ENCODE assay signal across 24 mouse cellular contexts in the genomic region with DNA sequence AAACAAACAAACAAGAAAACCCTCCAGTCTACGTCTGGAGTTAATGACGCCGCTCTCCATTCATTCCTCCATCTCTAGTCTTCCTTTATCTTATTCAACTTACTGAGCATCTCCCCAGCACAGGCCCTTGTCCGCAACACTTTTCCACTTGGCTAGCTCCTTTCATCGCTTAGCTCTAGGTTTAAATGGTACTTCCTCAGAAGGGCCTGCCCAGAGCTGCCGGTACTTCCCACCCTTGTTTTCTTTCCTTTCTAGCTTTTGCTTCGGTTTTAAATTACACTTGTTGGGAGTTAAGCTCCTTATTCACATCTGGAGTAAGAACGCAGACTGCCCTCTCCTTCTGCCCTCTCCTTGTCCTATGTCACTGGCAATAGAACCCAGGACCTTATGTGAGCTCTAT. TPM values are rescaled to one million over a fixed set of nuclear protein-coding genes. Genes with fewer than 3 reads are reported as not detected.
DNase-seq lines count a peak whose midpoint lies in the region; ATAC-seq and TF ChIP-seq lines count a peak whose summit lies in the region.
"Had no signal": no experiment of that assay in that cellular context is flagged by ENCODE, and none has a peak within 500 bp of the region (broad histone marks: within the 10 kb centered on the region; RNA-seq: fewer than 3 reads in every experiment).

No protein-coding gene starts in this region.

- no peak for TF ChIP-seq POLR2A in bone marrow, adult 2 months (IDR thresholded peaks at IDR 0.05; ENCODE audit: borderline replicate concordance, control insufficient read depth, low read depth, low read length)
- no peak for TF ChIP-seq POLR2A in spleen, adult 2 months (IDR thresholded peaks at IDR 0.05; ENCODE audit: low read depth, low read length)

- H3K27ac ChIP-seq in midbrain, embryonic 11.5 days (ENCODE audit: low read depth, low read length) = peak overlapping the region; percentile 7; the same call in 1 of the 2 replicates
- no peak overlapping the region for H3K27ac ChIP-seq in midbrain, embryonic 16.5 days (ENCODE audit: low read length)
- H3K27ac ChIP-seq in bone marrow, adult 2 months (ENCODE audit: control insufficient read depth, insufficient read depth, low read depth, low read length, poor library complexity) = peak overlapping the region; percentile 91; the same call in 1 of the 2 replicates
- peak overlapping the region; percentile 91 for H3K27ac ChIP-seq in spleen, adult 2 months (ENCODE audit: insufficient read depth, low read length)
- H3K27ac ChIP-seq in kidney, embryonic 16.5 days (ENCODE audit: low read length) = no peak overlapping the region
- H3K27ac ChIP-seq: heart, embryonic 13.5 days; hindbrain, embryonic 14.5 days; intestine, embryonic 15.5 days; left cerebral cortex, adult 2 months; liver, embryonic 12.5 days; neural tube, embryonic 12.5 days had no signal

- no peak overlapping the region for H3K4me2 ChIP-seq in midbrain, embryonic 11.5 days
- H3K4me2 ChIP-seq in midbrain, embryonic 16.5 days (ENCODE audit: low read length) = no peak overlapping the region
- no peak overlapping the region for H3K4me2 ChIP-seq in kidney, embryonic 16.5 days (replicated peaks; ENCODE audit: low read depth, low read length)
- H3K4me2 ChIP-seq: heart, embryonic 13.5 days; hindbrain, embryonic 14.5 days; intestine, embryonic 15.5 days; liver, embryonic 12.5 days; lung, embryonic 14.5 days; neural tube, embryonic 12.5 days had no signal

- no peaks in the 10 kb centered on the region for H3K36me3 ChIP-seq in midbrain, embryonic 11.5 days (ENCODE audit: control insufficient read depth, insufficient read depth, low read length)
- no peaks in the 10 kb centered on the region for H3K36me3 ChIP-seq in midbrain, embryonic 16.5 days (ENCODE audit: control insufficient read depth, insufficient read depth, low read length)
- peaks cover 4% of the 10 kb centered on the region for H3K36me3 ChIP-seq in spleen, adult 2 months (ENCODE audit: control insufficient read depth, insufficient read depth, low read length)
- no peaks in the 10 kb centered on the region for H3K36me3 ChIP-seq in kidney, embryonic 16.5 days (ENCODE audit: insufficient read depth, low read length)
- H3K36me3 ChIP-seq: G1E; heart, embryonic 13.5 days; intestine, embryonic 15.5 days; liver, embryonic 12.5 days; neural tube, embryonic 12.5 days had no signal

- no peak for DNase-seq in midbrain, embryonic 11.5 days (ENCODE audit: low spot score, missing footprints)
- DNase-seq in embryo, embryonic 9.5 days (ENCODE audit: extremely low spot score) = peak; percentile 32
- peak in 1 of 2 experiments; percentile 49 for DNase-seq in spleen, adult 2 months (ENCODE audit: low read depth in 1 of 2, low spot score in 2 of 2)
- no peak for DNase-seq in layer of hippocampus, adult 9-11 months
- DNase-seq in c-Kit-positive CD71-positive TER-119-positive erythroid progenitor cells, embryonic 14.5 days (ENCODE audit: low spot score) = no peak
- DNase-seq: adrenal gland, postnatal 25 days; cerebellum, adult 8-10 months; kidney, adult 9 months; kidney, postnatal 36 days; left cerebral cortex, postnatal 4 days; lung, embryonic 14.5 days; right cerebral cortex, postnatal 14 days had no signal

- no peaks in the 10 kb centered on the region for H3K27me3 ChIP-seq in midbrain, embryonic 11.5 days (ENCODE audit: control insufficient read depth, insufficient read depth, low read length)
- H3K27me3 ChIP-seq in midbrain, embryonic 16.5 days (ENCODE audit: control insufficient read depth, insufficient read depth, low read depth, low read length) = 0 out of 2 replicates have a peak, but pooled peaks cover 2% of the 10 kb centered on the region
- no peaks in the 10 kb centered on the region for H3K27me3 ChIP-seq in spleen, adult 2 months (ENCODE audit: control insufficient read depth, insufficient read depth, low read length)
- no peaks in the 10 kb centered on the region for H3K27me3 ChIP-seq in kidney, embryonic 16.5 days (ENCODE audit: insufficient read depth, low read length)
- H3K27me3 ChIP-seq: neural tube, embryonic 12.5 days had no signal

- H3K9ac ChIP-seq in midbrain, embryonic 11.5 days (ENCODE audit: low read length) = no peak overlapping the region
- H3K9ac ChIP-seq in midbrain, embryonic 16.5 days (ENCODE audit: low read depth, low read length) = no peak overlapping the region
- H3K9ac ChIP-seq in kidney, embryonic 16.5 days (replicated peaks; ENCODE audit: low read length) = no peak overlapping the region
- H3K9ac ChIP-seq: heart, embryonic 13.5 days; hindbrain, embryonic 14.5 days; intestine, embryonic 15.5 days; liver, embryonic 12.5 days; lung, embryonic 14.5 days; neural tube, embryonic 12.5 days had no signal

- H3K4me3 ChIP-seq in midbrain, embryonic 11.5 days (ENCODE audit: low read depth, low read length) = no peak overlapping the region
- no peak overlapping the region for H3K4me3 ChIP-seq in midbrain, embryonic 16.5 days (ENCODE audit: low read depth, low read length)
- no peak overlapping the region for H3K4me3 ChIP-seq in bone marrow, adult 2 months (replicated peaks; ENCODE audit: control insufficient read depth, low read depth, low read length)
- H3K4me3 ChIP-seq in spleen, adult 2 months (ENCODE audit: extremely low read depth, insufficient read depth, insufficient read length) = no peak overlapping the region
- no peak overlapping the region for H3K4me3 ChIP-seq in kidney, embryonic 16.5 days (ENCODE audit: low read length)
- H3K4me3 ChIP-seq: heart, embryonic 13.5 days; intestine, embryonic 15.5 days; left cerebral cortex, adult 2 months; liver, embryonic 12.5 days; neural tube, embryonic 12.5 days had no signal

- TF ChIP-seq CTCF in bone marrow, adult 2 months (IDR thresholded peaks at IDR 0.05; ENCODE audit: control insufficient read depth, insufficient read depth, low read length) = no peak
- no peak for TF ChIP-seq CTCF in spleen, adult 2 months (IDR thresholded peaks at IDR 0.05; ENCODE audit: extremely low read depth, insufficient read depth, insufficient read length, insufficient replicate concordance)

- H3K9me3 ChIP-seq in midbrain, embryonic 11.5 days (ENCODE audit: control insufficient read depth, low read length) = no peaks in the 10 kb centered on the region
- H3K9me3 ChIP-seq in midbrain, embryonic 16.5 days (replicated peaks; ENCODE audit: control insufficient read depth, low read length, poor library complexity, severe bottlenecking) = no peaks in the 10 kb centered on the region
- no peaks in the 10 kb centered on the region for H3K9me3 ChIP-seq in kidney, embryonic 16.5 days (ENCODE audit: low read length)
- H3K9me3 ChIP-seq: heart, embryonic 13.5 days; intestine, embryonic 15.5 days; liver, embryonic 12.5 days; neural tube, embryonic 12.5 days had no signal

- ATAC-seq in midbrain, embryonic 11.5 days (ENCODE audit: low FRiP score) = no peak
- no peak for ATAC-seq in midbrain, embryonic 16.5 days
- ATAC-seq in kidney, embryonic 16.5 days (ENCODE audit: low FRiP score, low TSS enrichment) = no peak
- ATAC-seq: CD4-positive, CD25-positive, alpha-beta regulatory T cell, adult 4 months; forebrain, embryonic 16.5 days; intestine, embryonic 15.5 days; liver, embryonic 12.5 days had no signal

- H3K4me1 ChIP-seq in midbrain, embryonic 11.5 days (ENCODE audit: control insufficient read depth, insufficient read depth, low read length) = peaks cover 4% of the 10 kb centered on the region
- no peaks in the 10 kb centered on the region for H3K4me1 ChIP-seq in midbrain, embryonic 16.5 days (ENCODE audit: control insufficient read depth, insufficient read depth, low read length)
- peaks cover 3% of the 10 kb centered on the region for H3K4me1 ChIP-seq in bone marrow, adult 2 months (ENCODE audit: control insufficient read depth, insufficient read depth, low read length)
- H3K4me1 ChIP-seq in spleen, adult 2 months (ENCODE audit: control insufficient read depth, insufficient read depth, insufficient read length) = peaks cover 20% of the 10 kb centered on the region; the same call in 1 of the 2 replicates
- H3K4me1 ChIP-seq in kidney, embryonic 16.5 days (ENCODE audit: insufficient read depth, low read length) = peaks cover 7% of the 10 kb centered on the region
- H3K4me1 ChIP-seq: heart, embryonic 13.5 days; intestine, embryonic 15.5 days; liver, embryonic 12.5 days; neural tube, embryonic 12.5 days had no signal

- 11% methylated on average over 8 of the region's 8 CpGs for WGBS in midbrain, embryonic 11.5 days
- WGBS in midbrain, embryonic 16.5 days = 8% methylated on average over 8 of the region's 8 CpGs
- WGBS in bone marrow, adult 2 months = 44% methylated on average over 8 of the region's 8 CpGs
- 29% methylated on average over 8 of the region's 8 CpGs for WGBS in spleen, adult 2 months
- 40% methylated on average over 8 of the region's 8 CpGs for WGBS in kidney, embryonic 16.5 days

RNA-seq across cellular contexts. Expression of a gene that starts 2.4 kb away (rescaled TPM):
- not detected in 2 replicates for polyA plus RNA-seq in midbrain, embryonic 11.5 days (2014; fragmentation: Nextera tagmentation; extraction: Ambion mirVana)
- not detected in 2 replicates for polyA plus RNA-seq in midbrain, embryonic 16.5 days (2015; fragmentation: Nextera tagmentation; extraction: Ambion mirVana)
- polyA plus RNA-seq in bone marrow, adult 2 months (2011; ENCODE audit: insufficient read depth, insufficient read length, low replicate concordance, missing spikeins) = 62.1 and 196 TPM in 2 replicates
- polyA plus RNA-seq in spleen, adult 2 months (2012; rRNA removed) = 268 and 290 TPM in 2 replicates
- polyA plus RNA-seq in kidney, embryonic 16.5 days (2015; fragmentation: Nextera tagmentation; extraction: Ambion mirVana) = 0.09 TPM in 1 of 2 replicates, not detected in the other
- polyA plus RNA-seq: forebrain, embryonic 16.5 days; G1E; heart, embryonic 13.5 days; hindbrain, embryonic 14.5 days; intestine, embryonic 15.5 days; liver, embryonic 12.5 days; lung, embryonic 14.5 days; neural tube, embryonic 12.5 days had no signal

RNA-seq across cellular contexts. Expression of a gene that starts 11.5 kb away (rescaled TPM):
- 17.9 and 18.0 TPM in 2 replicates for polyA plus RNA-seq in midbrain, embryonic 11.5 days (2014; fragmentation: Nextera tagmentation; extraction: Ambion mirVana)
- 22.9 and 23.8 TPM in 2 replicates for polyA plus RNA-seq in midbrain, embryonic 16.5 days (2015; fragmentation: Nextera tagmentation; extraction: Ambion mirVana)
- polyA plus RNA-seq in bone marrow, adult 2 months (2011; ENCODE audit: insufficient read depth, insufficient read length, low replicate concordance, missing spikeins) = 10.7 and 28.6 TPM in 2 replicates
- 60.3 and 73.9 TPM in 2 replicates for polyA plus RNA-seq in spleen, adult 2 months (2012; rRNA removed)
- 36.2 and 39.0 TPM in 2 replicates for polyA plus RNA-seq in kidney, embryonic 16.5 days (2015; fragmentation: Nextera tagmentation; extraction: Ambion mirVana)

RNA-seq across cellular contexts. Expression of a gene that starts 20.5 kb away (rescaled TPM):
- 4.8 and 4.9 TPM in 2 replicates for polyA plus RNA-seq in midbrain, embryonic 11.5 days (2014; fragmentation: Nextera tagmentation; extraction: Ambion mirVana)
- polyA plus RNA-seq in midbrain, embryonic 16.5 days (2015; fragmentation: Nextera tagmentation; extraction: Ambion mirVana) = 2.1 TPM in 2 replicates
- polyA plus RNA-seq in bone marrow, adult 2 months (2011; ENCODE audit: insufficient read depth, insufficient read length, low replicate concordance, missing spikeins) = 11.1 and 15.1 TPM in 2 replicates
- polyA plus RNA-seq in spleen, adult 2 months (2012; rRNA removed) = 9.0 and 10.7 TPM in 2 replicates
- polyA plus RNA-seq in kidney, embryonic 16.5 days (2015; fragmentation: Nextera tagmentation; extraction: Ambion mirVana) = 1.9 and 2.5 TPM in 2 replicates

RNA-seq across cellular contexts. Expression of a gene that starts 39.8 kb away (rescaled TPM):
- 40.8 and 45.8 TPM in 2 replicates for polyA plus RNA-seq in midbrain, embryonic 11.5 days (2014; fragmentation: Nextera tagmentation; extraction: Ambion mirVana)
- polyA plus RNA-seq in midbrain, embryonic 16.5 days (2015; fragmentation: Nextera tagmentation; extraction: Ambion mirVana) = 87.1 and 92.6 TPM in 2 replicates
- 13.0 and 32.8 TPM in 2 replicates for polyA plus RNA-seq in bone marrow, adult 2 months (2011; ENCODE audit: insufficient read depth, insufficient read length, low replicate concordance, missing spikeins)
- polyA plus RNA-seq in spleen, adult 2 months (2012; rRNA removed) = 115 and 208 TPM in 2 replicates
- polyA plus RNA-seq in kidney, embryonic 16.5 days (2015; fragmentation: Nextera tagmentation; extraction: Ambion mirVana) = 78.0 and 78.9 TPM in 2 replicates

RNA-seq across cellular contexts. Expression of a gene that starts 45.9 kb away (rescaled TPM):
- polyA plus RNA-seq in midbrain, embryonic 11.5 days (2014; fragmentation: Nextera tagmentation; extraction: Ambion mirVana) = 0.29 and 0.38 TPM in 2 replicates
- 0.39 and 0.71 TPM in 2 replicates for polyA plus RNA-seq in midbrain, embryonic 16.5 days (2015; fragmentation: Nextera tagmentation; extraction: Ambion mirVana)
- polyA plus RNA-seq in bone marrow, adult 2 months (2011; ENCODE audit: insufficient read depth, insufficient read length, low replicate concordance, missing spikeins) = 12.0 and 13.4 TPM in 2 replicates
- 2.4 and 2.6 TPM in 2 replicates for polyA plus RNA-seq in spleen, adult 2 months (2012; rRNA removed)
- polyA plus RNA-seq in kidney, embryonic 16.5 days (2015; fragmentation: Nextera tagmentation; extraction: Ambion mirVana) = 7.1 and 7.8 TPM in 2 replicates
- polyA plus RNA-seq: lung, embryonic 14.5 days had no signal

Comparison
In these comparisons a context has a peak if more than half of its experiments do, and no peak if none do; other contexts are left out.
1. H3K27ac ChIP-seq: peak in midbrain, embryonic 11.5 days (single experiment), bone marrow, adult 2 months (single experiment) and spleen, adult 2 months (single experiment); none in midbrain, embryonic 16.5 days (single experiment) and kidney, embryonic 16.5 days (single experiment).
2. RNA of a gene that starts 2.4 kb away (polyA plus RNA-seq): 268 to 290 TPM in spleen, adult 2 months and 62.1 to 196 TPM in bone marrow, adult 2 months; 0.09 TPM in kidney, embryonic 16.5 days, not detected in midbrain, embryonic 16.5 days and not detected in midbrain, embryonic 11.5 days; every median in the first group is over 10 times any median in the second.